Mouse (Mus musculus): ENCODE results near the gene Rnf151. TPM values are rescaled to one million over a fixed set of nuclear protein-coding genes. Genes with fewer than 3 reads are reported as not detected.
"Not testable (repeated sequence)": the region's sequence is repeated elsewhere in the genome, so short reads cannot be mapped to it uniquely, and the experiment has no call there.

Gene Rnf151
- polyA plus RNA-seq, 1 experiment: 1.8 TPM

GRCm38 (mm10) chr17:24672141-24672540 lies 45.7 kb downstream of the Rnf151 start:
- TF ChIP-seq FOSL1 (IDR thresholded peaks at IDR 0.05; ENCODE audit: insufficient read depth, low read length, poor library complexity, severe bottlenecking): no peak
- no peak for TF ChIP-seq USF1 (IDR thresholded peaks at IDR 0.05; ENCODE audit: low read depth)
- TF ChIP-seq CTCF (IDR thresholded peaks at IDR 0.05; ENCODE audit: control insufficient read depth, insufficient read depth, insufficient read length): no peak
- no peak for TF ChIP-seq MYOD1 (IDR thresholded peaks at IDR 0.05; ENCODE audit: control insufficient read depth, insufficient read length, low read depth)
- no peak for TF ChIP-seq MYOG (IDR thresholded peaks at IDR 0.05; ENCODE audit: control insufficient read depth, extremely low read depth, insufficient read length)
- peak; percentile 88 for TF ChIP-seq CEBPB (IDR thresholded peaks at IDR 0.05; ENCODE audit: low read depth)
- H3K27me3 ChIP-seq (ENCODE audit: control insufficient read depth, insufficient read depth, insufficient read length): no peaks in the 10 kb centered on the region
- peak overlapping the region; percentile 52 for H3ac ChIP-seq (ENCODE audit: control insufficient read depth, insufficient read length, low read depth)
- H3K79me3 ChIP-seq (ENCODE audit: low read depth): peaks cover 47% of the 10 kb centered on the region
- H3K79me2 ChIP-seq (ENCODE audit: control insufficient read depth, insufficient read depth): peaks cover 82% of the 10 kb centered on the region
- peak overlapping the region; percentile 11 for H3K4me3 ChIP-seq (ENCODE audit: insufficient read depth, poor library complexity, severe bottlenecking)
- H3K36me3 ChIP-seq (ENCODE audit: control insufficient read depth, insufficient read depth): peaks cover 5% of the 10 kb centered on the region

- peaks cover 75% of the 10 kb centered on the region for H3K79me2 ChIP-seq (ENCODE audit: control insufficient read depth, insufficient read depth)
- H3K4me3 ChIP-seq (ENCODE audit: insufficient read depth, poor library complexity, severe bottlenecking): no peak overlapping the region
- TF ChIP-seq MYOG (IDR thresholded peaks at IDR 0.05; ENCODE audit: control insufficient read depth, extremely low read depth, insufficient read length) (no peak), MAX (IDR thresholded peaks at IDR 0.05) (no peak), USF1 (IDR thresholded peaks at IDR 0.05; ENCODE audit: low read depth) (no peak), FOSL1 (IDR thresholded peaks at IDR 0.05; ENCODE audit: insufficient read depth, low read length, poor library complexity, severe bottlenecking) (no peak), CEBPB (IDR thresholded peaks at IDR 0.05; ENCODE audit: low read depth) (no peak), MYOD1 (IDR thresholded peaks at IDR 0.05; ENCODE audit: control insufficient read depth, insufficient read length, low read depth) (no peak), CTCF (IDR thresholded peaks at IDR 0.05; ENCODE audit: control insufficient read depth, insufficient read depth, insufficient read length) (no peak)
Measured at GRCm38 (mm10) chr17:24671346-24671745, 46.5 kb downstream of the Rnf151 start.

GRCm38 (mm10) chr17:24670246-24670844 lies 47.5 kb downstream of the Rnf151 start:
- Histone ChIP-seq H3K79me2 (ENCODE audit: control insufficient read depth, insufficient read depth) (peaks cover 65% of the 10 kb centered on the region), H3K36me3 (ENCODE audit: control insufficient read depth, insufficient read depth) (no peaks in the 10 kb centered on the region), H3ac (ENCODE audit: control insufficient read depth, insufficient read length, low read depth) (peak overlapping the region; percentile 96), H3K4me3 (ENCODE audit: insufficient read depth, poor library complexity, severe bottlenecking) (peak overlapping the region; percentile 91), H3K27me3 (ENCODE audit: control insufficient read depth, insufficient read depth, insufficient read length) (no peaks in the 10 kb centered on the region), H3K79me3 (ENCODE audit: low read depth) (peaks cover 46% of the 10 kb centered on the region)
- TF ChIP-seq USF1 (IDR thresholded peaks at IDR 0.05; ENCODE audit: low read depth) (no peak), FOSL1 (IDR thresholded peaks at IDR 0.05; ENCODE audit: insufficient read depth, low read length, poor library complexity, severe bottlenecking) (no peak), CTCF (IDR thresholded peaks at IDR 0.05; ENCODE audit: control insufficient read depth, insufficient read depth, insufficient read length) (no peak), CEBPB (IDR thresholded peaks at IDR 0.05; ENCODE audit: low read depth) (no peak), MAX (IDR thresholded peaks at IDR 0.05) (no peak), MYOG (IDR thresholded peaks at IDR 0.05; ENCODE audit: control insufficient read depth, extremely low read depth, insufficient read length) (no peak), MYOD1 (IDR thresholded peaks at IDR 0.05; ENCODE audit: control insufficient read depth, insufficient read length, low read depth) (no peak)

More at GRCm38 (mm10) chr17:24671346-24671745, 46.5 kb downstream of the Rnf151 start:
- peaks cover 47% of the 10 kb centered on the region for H3K79me3 ChIP-seq (ENCODE audit: low read depth)
- H3ac ChIP-seq (ENCODE audit: control insufficient read depth, insufficient read length, low read depth): no peak overlapping the region
- H3K27me3 ChIP-seq (ENCODE audit: control insufficient read depth, insufficient read depth, insufficient read length): no peaks in the 10 kb centered on the region
- H3K36me3 ChIP-seq (ENCODE audit: control insufficient read depth, insufficient read depth): no peaks in the 10 kb centered on the region

- peaks cover 59% of the 10 kb centered on the region for H3K79me2 ChIP-seq (ENCODE audit: control insufficient read depth, insufficient read depth)
- no peaks in the 10 kb centered on the region for H3K36me3 ChIP-seq (ENCODE audit: control insufficient read depth, insufficient read depth)
- peak within 1 kb of the TSS; percentile 91 for H3K4me3 ChIP-seq (ENCODE audit: insufficient read depth, poor library complexity, severe bottlenecking)
- H3K27me3 ChIP-seq (ENCODE audit: control insufficient read depth, insufficient read depth, insufficient read length): no peaks in the 10 kb centered on the region
- H3ac ChIP-seq (ENCODE audit: control insufficient read depth, insufficient read length, low read depth): peak within 1 kb of the TSS; percentile 96
- TF ChIP-seq MAX (IDR thresholded peaks at IDR 0.05) (peak; percentile 32), CTCF (IDR thresholded peaks at IDR 0.05; ENCODE audit: control insufficient read depth, insufficient read depth, insufficient read length) (no peak), MYOD1 (IDR thresholded peaks at IDR 0.05; ENCODE audit: control insufficient read depth, insufficient read length, low read depth) (no peak), FOSL1 (IDR thresholded peaks at IDR 0.05; ENCODE audit: insufficient read depth, low read length, poor library complexity, severe bottlenecking) (no peak), CEBPB (IDR thresholded peaks at IDR 0.05; ENCODE audit: low read depth) (no peak), MYOG (IDR thresholded peaks at IDR 0.05; ENCODE audit: control insufficient read depth, extremely low read depth, insufficient read length) (no peak)
- peaks cover 45% of the 10 kb centered on the region for H3K79me3 ChIP-seq (ENCODE audit: low read depth)
Measured at GRCm38 (mm10) chr17:24669545-24670245, 48.2 kb downstream of the Rnf151 start, which contains the start of gene Zfp598. Gene Zfp598 (plus strand): TSS chr17:24669687.

GRCm38 (mm10) chr17:24669214-24669544 lies 48.7 kb downstream of the Rnf151 start:
- H3K79me2 ChIP-seq (ENCODE audit: control insufficient read depth, insufficient read depth): peaks cover 54% of the 10 kb centered on the region
- peak overlapping the region; percentile 60 for H3ac ChIP-seq (ENCODE audit: control insufficient read depth, insufficient read length, low read depth)
- peaks cover 41% of the 10 kb centered on the region for H3K79me3 ChIP-seq (ENCODE audit: low read depth)
- H3K27me3 ChIP-seq (ENCODE audit: control insufficient read depth, insufficient read depth, insufficient read length); H3K36me3 ChIP-seq (ENCODE audit: control insufficient read depth, insufficient read depth): not testable (repeated sequence)
- peak overlapping the region; percentile 91 for H3K4me3 ChIP-seq (ENCODE audit: insufficient read depth, poor library complexity, severe bottlenecking)
